15 mouse cellular contexts compared by ENCODE assay signal in genomic region chr10:87868349-87869053, GRCm38 (mm10).
"Had no signal": no experiment of that assay in that cellular context is flagged by ENCODE, and none has a peak within 500 bp of the region (broad histone marks: within the 10 kb centered on the region; RNA-seq: fewer than 3 reads in every experiment).

No protein-coding gene starts in this region.

- H3K9ac ChIP-seq: liver, embryonic 13.5 days; liver, postnatal 0 days; lung, embryonic 15.5 days; midbrain, embryonic 13.5 days; neural tube, embryonic 15.5 days; stomach, embryonic 15.5 days had no signal

- H3K9me3 ChIP-seq: liver, embryonic 13.5 days; lung, embryonic 15.5 days; midbrain, embryonic 13.5 days; neural tube, embryonic 15.5 days; stomach, embryonic 15.5 days had no signal

- H3K4me3 ChIP-seq: liver, embryonic 13.5 days; lung, embryonic 15.5 days; midbrain, embryonic 13.5 days; myocyte; neural tube, embryonic 15.5 days; stomach, embryonic 15.5 days had no signal

- ATAC-seq: liver, postnatal 0 days; midbrain, embryonic 13.5 days had no signal

- H3K27ac ChIP-seq: kidney, postnatal 0 days; liver, embryonic 13.5 days; lung, embryonic 15.5 days; midbrain, embryonic 13.5 days; neural tube, embryonic 15.5 days; stomach, embryonic 15.5 days had no signal

- DNase-seq: kidney, adult 9 months; kidney, postnatal 36 days; layer of hippocampus, adult 9-11 months; layer of hippocampus, postnatal 36 days; liver; liver, embryonic 13.5 days; liver, postnatal 0 days; thymus, adult 2 months; thymus, postnatal 25 days had no signal

- H3K4me2 ChIP-seq: liver, embryonic 13.5 days; lung, embryonic 15.5 days; midbrain, embryonic 13.5 days; neural tube, embryonic 15.5 days; stomach, embryonic 15.5 days had no signal

- H3K27me3 ChIP-seq: liver, embryonic 13.5 days; neural tube, embryonic 15.5 days; stomach, embryonic 15.5 days had no signal

- H3K4me1 ChIP-seq: liver, embryonic 13.5 days had no signal

- H3K36me3 ChIP-seq: liver, embryonic 13.5 days; lung, embryonic 15.5 days; midbrain, embryonic 13.5 days; neural tube, embryonic 15.5 days; stomach, embryonic 15.5 days had no signal
